Mouse (Mus musculus) large intestine, adult 2 months (tissue): ENCODE results near the gene Wnt9b. TPM values are rescaled to one million over a fixed set of nuclear protein-coding genes. Genes with fewer than 3 reads are reported as not detected.

Experiments
- DNase-seq: peaks from one replicate; pipeline ENCODE4 v3.0.0-alpha.2; 2012; ENCODE audit warnings: low read depth, low spot score
- WGBS: fragments of 180-500 bp; shearing (Covaris S2); methylation state at CpG from one replicate; pipeline ENCODE4 v1.1.7; 2018; 5-methylcytosine and 5-hydroxymethylcytosine counted together
- polyA plus RNA-seq: library from polyadenylated mRNA; depleted of rRNA; stranded (reverse); fragments of >200 nt; gene quantifications from 2 replicates; pipeline ENCODE4 v1.2.3, GENCODE M21; 2012

The Wnt9b gene
- polyA plus RNA-seq, 1 experiment = 0.11 TPM

DNA sequence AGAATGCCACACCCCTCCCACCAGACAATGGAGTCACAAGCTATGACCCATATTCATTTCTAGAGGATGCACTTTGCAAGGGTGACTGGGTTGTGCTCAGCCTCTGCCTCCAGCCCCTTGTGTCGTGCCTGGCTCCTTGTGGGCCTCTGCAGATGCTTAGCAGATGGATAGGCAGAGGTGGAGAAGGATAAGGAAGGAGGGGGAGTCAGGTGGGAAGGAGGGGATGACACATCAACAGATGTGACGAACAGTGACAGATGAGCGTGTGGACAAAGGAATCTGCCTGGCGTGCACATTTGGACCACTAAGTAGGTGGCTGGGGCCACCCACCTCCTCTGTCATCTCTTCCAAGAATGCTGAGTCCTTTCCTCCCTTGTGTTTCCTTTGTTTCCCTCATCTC, 16.6 kb downstream of the Wnt9b start:
- no peak for DNase-seq
- 85% methylated on average over 4 of the region's 4 CpGs for WGBS

DNA sequence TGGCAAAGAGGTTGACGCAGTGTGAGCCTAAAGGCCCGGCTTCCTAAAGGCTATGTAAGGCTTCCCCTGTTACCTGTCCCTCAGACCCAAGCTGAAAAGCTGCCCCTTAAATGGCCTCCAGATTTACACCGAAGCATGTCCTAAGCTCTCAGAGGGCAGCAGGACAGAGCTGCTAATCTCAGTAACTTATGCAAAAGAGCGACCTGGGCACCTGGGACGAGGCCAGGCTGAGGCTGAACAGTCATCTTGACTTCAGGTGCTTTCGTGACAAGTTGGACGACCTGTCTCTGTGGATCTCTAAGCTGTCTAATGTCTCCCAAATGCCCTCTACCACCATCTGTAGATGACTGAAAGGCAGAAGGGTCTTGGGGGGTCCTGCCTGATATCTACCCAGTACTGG, 17.3 kb downstream of the Wnt9b start:
- 85% methylated on average over 7 of the region's 7 CpGs for WGBS
- DNase-seq = no peak

DNA sequence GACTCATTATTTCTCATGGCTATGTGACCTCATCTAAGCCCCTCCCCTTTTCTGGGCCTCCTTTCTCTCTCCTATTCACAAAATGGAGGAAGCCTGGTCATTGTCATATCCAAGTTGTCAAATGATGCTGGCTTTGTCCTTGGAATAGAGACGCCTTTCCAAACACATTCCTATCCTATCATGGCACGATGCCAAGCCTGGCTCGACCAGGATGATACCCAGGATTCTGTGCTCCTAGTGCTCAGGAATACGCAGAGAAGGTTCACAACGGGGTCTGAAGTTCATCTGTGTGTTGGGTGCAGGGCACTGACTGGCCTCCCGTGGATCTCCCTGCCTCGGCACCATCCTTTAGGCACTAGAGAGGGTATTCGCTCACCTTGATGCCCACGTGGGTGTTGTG, 18.0 kb downstream of the Wnt9b start:
- no peak for DNase-seq
- WGBS = 68% methylated on average over 9 of the region's 9 CpGs

DNA sequence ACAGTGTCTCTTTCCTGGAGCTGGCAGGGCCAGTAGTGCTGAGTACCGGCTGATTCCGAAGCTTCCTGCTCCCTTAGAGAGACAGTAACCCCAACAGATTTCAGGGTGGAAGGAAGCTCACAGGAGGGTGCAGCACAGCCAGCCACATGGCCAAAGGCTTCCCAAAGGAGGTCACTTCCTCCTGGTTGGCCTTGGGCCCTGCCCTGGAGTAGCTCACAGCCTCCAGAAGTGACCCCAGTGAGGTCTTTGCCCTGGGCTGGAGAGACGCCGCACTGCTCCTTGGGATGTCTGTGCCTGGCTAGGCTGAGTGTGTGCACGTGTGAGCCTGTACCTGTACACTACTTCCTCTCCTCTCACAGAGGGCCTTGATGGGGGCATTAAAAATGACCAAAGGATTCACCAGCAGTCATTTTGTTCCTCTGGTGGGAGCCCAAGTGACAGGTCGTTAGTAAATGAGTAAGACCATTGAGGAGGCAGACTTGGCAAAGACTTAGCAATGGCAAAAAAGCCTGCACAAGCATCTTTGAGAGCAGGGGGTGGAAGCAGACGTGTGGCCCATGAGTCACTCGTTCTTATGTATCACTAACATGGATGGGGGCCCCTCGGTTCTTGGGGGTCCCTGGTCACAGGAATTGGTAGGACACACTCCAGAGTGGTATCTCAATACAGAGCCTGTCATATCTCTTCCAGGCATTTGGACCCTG, 20.2 kb downstream of the Wnt9b start:
- no peak for DNase-seq
- 67% methylated on average over 9 of the region's 9 CpGs for WGBS

DNA sequence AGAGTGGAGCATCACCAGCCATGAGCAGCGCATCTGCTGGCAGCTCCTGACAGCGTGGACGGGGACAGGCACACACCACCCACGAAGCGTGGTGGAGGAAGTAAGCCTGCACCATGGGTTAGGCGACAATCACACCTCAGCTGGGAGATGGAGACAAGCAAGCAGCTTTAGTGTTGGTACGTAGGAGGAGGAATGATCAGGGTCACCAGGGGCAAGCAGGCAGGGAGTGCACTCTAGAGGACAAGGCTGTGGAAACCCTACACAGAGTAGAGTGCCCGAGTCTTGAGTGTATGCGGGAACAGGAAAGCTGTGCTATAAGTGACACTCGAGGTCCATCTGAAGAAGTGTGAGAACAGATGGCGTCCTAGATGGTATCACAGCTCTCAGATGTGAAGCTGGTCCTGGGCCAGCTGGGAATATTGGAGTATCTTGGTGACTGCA, 25.3 kb downstream of the Wnt9b start:
- no peak for DNase-seq
- WGBS = 73% methylated on average over 11 of the region's 11 CpGs

DNA sequence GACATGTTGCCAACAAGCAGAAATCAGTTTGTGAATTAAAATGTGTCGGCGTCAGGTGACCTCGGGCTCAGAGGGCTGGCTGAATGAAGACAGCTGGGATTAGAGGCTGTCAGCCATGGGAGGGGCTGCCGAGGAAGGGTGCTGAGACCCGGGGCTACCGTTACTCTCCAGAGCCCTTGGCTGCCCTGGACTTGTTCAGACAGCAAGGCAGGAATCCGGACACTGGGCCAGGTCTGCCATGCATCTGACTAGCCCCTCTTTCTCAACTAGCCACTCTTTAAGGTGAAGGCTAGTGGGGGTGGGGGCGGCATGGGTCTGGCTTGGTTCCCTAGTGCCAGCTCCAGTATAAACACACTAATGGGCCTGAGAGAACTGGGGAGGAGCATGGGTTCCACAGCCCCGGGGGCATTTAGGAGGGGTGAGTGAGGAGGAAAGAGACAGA, 27.6 kb downstream of the Wnt9b start:
- WGBS = 16% methylated on average over 9 of the region's 9 CpGs
- no peak for DNase-seq

DNA sequence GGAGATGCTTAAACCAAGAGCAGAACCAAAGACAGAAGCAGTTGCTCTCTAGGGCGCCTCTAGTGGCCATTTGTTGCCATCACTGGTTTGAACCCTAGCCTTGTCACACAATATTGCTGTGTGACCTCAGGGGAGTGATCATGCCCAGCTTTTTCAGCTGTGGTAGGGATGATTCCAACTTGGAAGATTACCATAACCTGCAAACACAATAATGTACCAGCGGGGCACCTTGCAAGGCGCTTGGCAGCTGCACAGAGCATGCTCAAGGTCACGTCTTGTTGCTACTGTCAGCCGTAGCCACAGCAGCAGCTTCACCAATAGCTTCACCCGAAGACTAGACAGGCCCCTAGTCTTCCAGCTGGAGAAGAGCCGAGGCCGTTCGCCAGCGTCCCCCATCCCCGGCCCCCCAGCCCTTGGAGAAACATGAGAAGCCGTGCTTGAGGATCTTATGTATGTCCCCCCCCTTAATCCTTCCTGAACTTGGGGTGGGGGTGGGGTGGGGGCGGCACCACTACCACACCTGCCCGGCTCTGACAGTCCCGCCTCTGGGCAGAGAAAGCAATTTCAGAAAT, 28.1 kb downstream of the Wnt9b start:
- 17% methylated on average over 15 of the region's 15 CpGs for WGBS

DNA sequence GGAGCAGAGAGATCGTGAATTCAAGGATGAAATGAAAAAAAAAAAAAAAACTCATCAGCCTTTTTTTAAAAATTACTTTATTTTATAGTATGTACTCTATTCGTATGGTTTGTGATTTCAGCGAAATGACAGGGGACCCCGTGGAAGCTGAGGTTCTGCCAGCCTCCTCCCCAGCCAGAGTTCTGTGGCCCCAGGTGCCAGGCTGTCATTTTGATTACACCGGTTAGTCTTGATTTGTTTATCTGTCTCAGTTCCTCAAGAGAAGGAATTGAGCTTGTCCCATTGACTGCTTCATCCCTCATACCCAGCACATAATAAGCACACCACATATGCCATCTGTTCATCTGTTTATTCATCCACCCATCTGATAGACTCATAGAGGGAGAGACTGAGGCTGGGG, 30.2 kb downstream of the Wnt9b start:
- WGBS = 83% methylated on average over 5 of the region's 5 CpGs
- DNase-seq = no peak

More for the DNA sequence above, 28.1 kb downstream of the Wnt9b start:
- no peak for DNase-seq

DNA sequence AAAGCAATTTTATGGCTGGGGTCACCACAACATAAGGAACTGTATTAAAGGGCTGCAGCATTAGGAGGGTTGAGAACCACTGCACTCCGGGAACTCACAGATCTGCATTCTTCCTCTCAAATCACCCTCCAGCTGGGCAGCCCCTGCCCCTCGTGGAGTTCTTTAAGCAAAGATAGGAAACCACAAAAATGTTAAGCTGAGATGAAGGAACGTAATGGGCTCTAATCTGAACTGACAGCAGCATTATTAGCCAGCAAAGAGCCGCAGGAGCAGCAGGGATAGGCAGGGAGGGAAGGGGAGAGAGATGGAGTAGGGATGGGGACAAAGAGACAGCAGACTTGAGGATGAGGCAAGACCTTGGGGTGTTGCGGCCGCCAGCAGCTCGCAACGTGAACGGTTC, 32.6 kb downstream of the Wnt9b start:
- whole genome bisulfite sequencing = 62% methylated on average over 9 of the region's 9 CpGs

DNA sequence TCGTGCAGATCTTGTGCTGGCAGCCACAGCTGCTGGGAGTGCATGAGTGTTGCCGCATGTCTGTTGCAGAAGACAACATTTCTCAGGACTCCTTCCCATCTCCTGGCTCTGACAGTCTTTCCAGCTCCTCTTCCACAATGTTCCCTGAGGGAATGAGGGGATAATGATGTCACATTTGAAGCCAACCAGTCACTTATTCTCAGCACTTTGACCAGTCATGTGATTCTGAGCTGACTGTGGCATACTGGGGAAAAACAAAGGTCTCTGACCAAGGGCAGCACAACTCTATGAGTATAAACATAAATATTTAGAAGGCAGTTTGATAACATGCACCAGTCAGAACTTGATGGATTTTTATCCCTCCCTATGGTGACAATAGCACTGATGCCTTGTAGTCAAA, 35.5 kb downstream of the Wnt9b start:
- DNase-seq = no peak
- 69% methylated on average over 2 of the region's 2 CpGs for WGBS

More for the DNA sequence above, 32.6 kb downstream of the Wnt9b start:
- no peak for DNase-seq

DNA sequence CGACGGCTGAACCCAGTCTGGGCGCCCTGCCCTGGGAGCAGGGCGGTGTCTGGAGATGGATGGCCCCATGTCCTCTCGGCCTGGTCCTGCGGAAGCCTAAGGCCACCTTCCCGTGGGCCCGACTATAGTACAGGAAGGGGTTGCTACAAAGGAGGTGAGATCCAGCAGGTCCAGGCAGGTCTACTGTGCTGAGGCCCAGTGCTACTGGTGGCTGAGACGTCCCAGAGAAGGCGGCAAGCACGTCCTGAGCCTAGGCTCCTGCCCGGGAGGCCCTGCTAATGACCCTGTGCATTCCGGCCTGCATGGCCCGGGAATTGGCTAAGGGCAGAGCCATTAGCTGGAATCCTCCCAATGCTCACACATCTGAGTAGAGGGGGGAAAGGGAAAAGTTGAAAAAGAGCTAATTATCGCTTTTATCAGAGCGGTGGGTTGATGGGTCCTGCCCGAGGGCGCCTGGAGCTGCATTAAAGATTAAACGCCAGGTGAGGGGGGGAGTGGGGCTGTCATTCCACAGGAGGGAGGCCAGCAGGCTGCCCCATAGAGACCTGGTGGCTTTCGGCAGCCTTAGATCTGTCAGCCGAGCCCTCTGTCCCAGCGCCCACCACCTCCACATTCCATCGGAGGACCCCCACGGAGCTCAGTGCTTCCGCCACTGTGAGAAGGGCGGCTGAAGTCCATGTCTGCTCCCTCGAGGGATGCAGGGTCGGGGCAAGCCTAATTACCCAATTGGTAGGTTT, 37.6 kb downstream of the Wnt9b start:
- WGBS = 44% methylated on average over 28 of the region's 28 CpGs
- no peak for DNase-seq

DNA sequence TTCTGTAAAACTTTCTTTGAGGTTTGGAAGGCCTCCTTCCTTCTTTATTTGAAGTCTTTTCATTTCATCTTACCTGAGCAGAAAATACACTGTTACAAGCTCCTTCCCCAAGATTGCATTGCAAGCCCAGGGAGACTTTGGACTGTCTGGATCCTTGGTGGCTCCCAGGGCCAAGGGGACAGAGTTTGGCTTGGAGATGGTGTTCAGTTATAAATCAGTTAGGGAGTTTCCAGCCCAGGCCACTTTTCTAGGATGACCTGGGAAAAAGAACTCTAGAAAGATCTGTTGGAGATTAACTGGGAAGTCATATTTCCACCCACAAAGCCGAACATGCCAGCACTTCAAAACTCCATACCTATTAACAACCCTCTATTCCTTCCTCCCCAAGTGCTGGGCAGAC, 39.6 kb downstream of the Wnt9b start:
- 77% methylated on average over 1 of the region's 1 CpGs for whole genome bisulfite sequencing
- DNase-seq = no peak

DNA sequence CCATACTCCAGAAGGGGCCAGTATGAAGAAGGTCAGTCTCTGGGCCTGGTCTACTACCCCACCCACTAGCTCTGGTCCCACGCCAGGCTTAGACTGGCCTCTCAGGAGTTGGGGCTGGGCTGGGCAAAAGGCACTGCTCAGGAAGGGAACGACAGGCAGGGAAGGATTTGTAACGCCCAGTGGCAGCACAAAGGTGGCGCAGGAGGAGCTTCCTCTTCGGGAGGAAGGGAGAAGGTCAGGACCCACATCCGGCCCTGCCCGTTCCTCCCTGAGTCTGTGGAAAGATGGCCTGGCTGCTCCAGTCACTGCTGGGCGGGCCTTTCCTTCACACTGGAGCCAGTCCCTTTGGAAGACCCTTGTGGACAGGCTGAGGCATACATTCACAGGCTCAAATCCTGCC, 42.6 kb downstream of the Wnt9b start:
- 23% methylated on average over 8 of the region's 8 CpGs for WGBS

DNA sequence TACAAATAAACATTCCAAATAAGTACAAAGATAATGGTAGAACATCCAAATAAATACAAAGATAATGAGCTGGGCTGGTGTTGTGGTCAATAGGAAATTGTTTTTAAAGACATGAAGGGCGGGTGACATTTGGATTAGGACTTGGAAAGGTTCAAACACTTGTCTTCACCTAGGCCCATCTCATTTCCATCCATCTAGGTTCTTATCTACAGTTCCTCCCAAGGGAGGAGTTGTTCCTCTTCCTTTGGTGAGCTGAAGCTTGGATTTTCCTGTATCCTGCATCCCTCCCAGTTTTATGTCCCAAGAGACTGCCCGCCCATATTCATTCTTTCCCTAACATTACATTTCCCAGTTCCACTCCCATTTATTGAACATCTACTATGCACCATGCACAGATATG, 51.4 kb downstream of the Wnt9b start:
- DNase-seq = peak; percentile 13

More for the DNA sequence above, 42.6 kb downstream of the Wnt9b start:
- DNase-seq = no peak

DNA sequence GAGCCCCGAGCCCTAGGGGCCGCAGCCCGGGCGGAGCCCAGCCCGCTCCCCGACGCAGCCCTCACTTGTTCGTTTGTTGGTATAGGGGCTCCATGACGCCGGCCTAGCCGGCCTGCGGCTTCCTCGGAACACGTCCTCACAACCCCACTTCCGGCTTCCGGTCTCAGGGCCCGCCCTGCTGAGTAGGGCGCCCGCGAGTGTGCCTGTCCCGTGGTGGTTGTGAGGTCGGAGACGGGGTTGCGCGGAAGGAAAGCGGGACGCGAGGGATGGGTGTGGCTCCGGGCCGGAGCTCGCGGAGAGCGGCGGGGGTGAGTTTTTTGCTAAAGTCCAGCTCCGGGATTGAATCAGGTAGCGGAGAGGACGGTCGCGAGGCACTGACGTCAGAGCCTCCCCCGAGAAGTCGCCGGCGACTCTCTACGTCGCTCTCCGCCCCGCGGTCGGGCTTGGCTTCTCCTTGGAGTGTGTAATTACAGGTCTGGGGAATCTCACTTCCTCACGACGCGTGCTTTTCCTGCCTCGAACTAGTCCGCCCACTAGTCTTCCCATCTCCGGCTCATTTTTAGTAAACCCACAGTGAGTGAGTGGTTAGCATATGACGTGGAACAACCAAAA, 52.0 kb downstream of the Wnt9b start, which contains the start of gene Gosr2:
Gene Gosr2 (minus strand): TSS at position 334 of the 612 bp plus-strand sequence.
- peak; percentile 59 for DNase-seq
- WGBS = under 1% methylated on average over 57 of the region's 57 CpGs

More for the DNA sequence above, 51.4 kb downstream of the Wnt9b start:
- 63% methylated on average over 2 of the region's 2 CpGs for WGBS

DNA sequence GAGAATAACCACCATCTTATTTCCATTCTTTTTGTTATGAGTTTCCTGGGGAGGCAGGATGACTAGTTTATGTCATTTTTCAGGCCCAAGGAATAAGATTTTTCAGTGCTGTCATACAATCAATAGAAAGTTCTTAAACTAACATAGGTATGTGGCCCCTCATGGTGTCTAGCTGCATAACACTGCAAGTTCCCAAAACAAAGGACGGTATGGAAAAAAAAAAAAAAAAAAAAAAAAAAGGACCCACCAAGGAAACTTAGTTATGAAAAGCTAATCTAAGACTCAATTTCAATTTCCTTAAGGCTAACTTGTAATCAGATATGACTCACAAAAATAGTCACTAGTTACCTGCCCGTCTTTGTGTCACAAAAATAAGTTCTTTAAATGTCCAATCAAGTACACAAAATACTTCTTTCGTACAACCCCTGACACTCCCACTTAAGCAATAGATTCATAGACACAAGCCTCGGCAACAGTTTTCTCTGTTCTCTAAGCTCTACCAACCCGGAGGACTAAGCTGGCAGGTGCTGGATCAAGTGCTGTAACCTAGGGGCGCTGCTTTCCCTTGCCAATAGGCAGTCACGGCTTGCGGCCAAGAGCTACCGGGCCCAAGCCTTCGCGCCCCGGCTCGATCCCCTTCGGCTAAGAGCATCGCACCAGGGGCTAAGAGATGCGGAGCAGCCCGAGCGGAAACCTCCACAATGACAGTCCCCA, 52.6 kb downstream of the Wnt9b start:
- DNase-seq = no peak
- WGBS = under 1% methylated on average over 18 of the region's 18 CpGs

DNA sequence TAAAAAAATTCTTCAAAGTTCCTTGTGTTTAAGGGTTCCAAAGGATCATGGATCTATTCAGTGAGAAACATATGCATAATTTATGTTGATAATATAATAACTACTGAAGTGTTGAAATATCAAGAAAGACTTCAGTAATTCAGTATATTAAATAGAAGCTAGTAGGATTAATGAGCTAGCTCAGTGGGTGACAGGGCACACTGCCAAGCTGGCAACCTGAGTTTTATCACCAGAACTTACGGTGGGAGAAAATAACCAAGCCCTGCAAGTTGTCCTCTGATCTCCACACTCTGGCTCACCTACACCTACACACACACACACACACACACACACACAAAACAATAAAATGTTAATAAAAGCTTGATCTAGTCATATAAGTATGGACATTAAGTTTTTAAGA, 56.4 kb downstream of the Wnt9b start:
- no peak for DNase-seq
- 31% methylated on average over 1 of the region's 1 CpGs for WGBS

DNA sequence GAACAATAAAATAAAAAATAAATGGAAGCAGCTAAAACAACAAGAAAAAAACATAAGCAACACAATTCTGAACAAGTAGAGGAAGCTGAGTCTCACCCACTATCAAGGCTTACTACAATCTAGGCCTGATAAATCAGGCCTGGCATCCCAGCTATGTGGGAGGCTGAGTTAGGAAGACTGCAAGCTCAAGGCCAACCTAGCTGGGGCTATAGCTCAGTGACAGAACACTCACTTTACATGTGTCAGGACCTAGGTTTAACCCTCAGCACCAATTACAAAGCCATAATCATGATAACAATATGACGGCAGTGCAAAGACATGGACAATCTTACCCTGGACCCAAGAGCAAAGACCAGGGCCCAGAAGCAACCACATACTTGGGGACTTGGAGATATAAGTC, 58.6 kb downstream of the Wnt9b start:
- 62% methylated on average over 1 of the region's 1 CpGs for WGBS
- no peak for DNase-seq

DNA sequence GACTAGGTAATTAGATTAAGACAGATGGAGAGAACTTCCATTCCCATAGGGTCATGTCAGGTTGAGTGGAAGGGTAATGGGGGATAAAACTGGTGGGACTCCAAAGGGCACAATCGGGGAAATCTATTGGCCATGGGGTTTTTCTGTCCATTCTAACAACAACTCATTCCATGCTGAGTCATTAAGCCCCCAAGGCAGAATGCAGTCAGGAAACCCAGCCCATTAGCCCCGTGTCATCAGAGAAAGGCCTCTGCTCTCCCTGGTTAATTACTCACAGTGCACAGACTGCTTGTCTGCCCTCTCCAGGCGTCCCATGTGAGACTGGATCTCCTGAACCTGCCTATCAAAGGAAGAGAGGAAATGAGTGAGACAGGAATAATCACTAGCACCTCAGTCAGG, 60.6 kb downstream of the Wnt9b start:
- no peak for DNase-seq
- 60% methylated on average over 3 of the region's 3 CpGs for whole genome bisulfite sequencing
